Mouse (Mus musculus) kidney, postnatal 0 days (tissue): ENCODE data around the gene Gpc6. TPM values are rescaled to one million over a fixed set of nuclear protein-coding genes. Genes with fewer than 3 reads are reported as not detected.

ENCODE experiments used
- ATAC-seq: fragments of 200-750 bp; cut with Nextera tagmentation; replicated peaks from 2 replicates; pipeline ENCODE4 v1.8.0; 2017; ENCODE audit warnings: low read depth, moderate number of reproducible peaks, moderate TSS enrichment, moderate library complexity; ENCODE audit not compliant: low FRiP score
- DNase-seq: peaks from one replicate; pipeline ENCODE4 v3.0.0-alpha.2; 2016; ENCODE audit warnings: low spot score
- H3K27ac ChIP-seq: fragments of 300-500 bp; sonication (generic); 2 replicates; pipeline ENCODE4 v1.5.1; 2014; ENCODE audit warnings: mild to moderate bottlenecking
- H3K27me3 ChIP-seq: fragments of 300-500 bp; sonication (generic); 2 replicates; pipeline ENCODE4 v1.6.1; 2014; ENCODE audit warnings: low read length, mixed read lengths; ENCODE audit not compliant: insufficient read depth
- H3K36me3 ChIP-seq: fragments of 300-500 bp; sonication (generic); 2 replicates; pipeline ENCODE4 v1.6.1; 2014; ENCODE audit warnings: low read length, mixed read lengths; ENCODE audit not compliant: insufficient read depth
- H3K4me1 ChIP-seq: fragments of 300-500 bp; sonication (generic); replicated peaks from 2 replicates; pipeline ENCODE4 v1.6.1; 2014; ENCODE audit warnings: antibody characterized with exemption, low read length, mixed read lengths; ENCODE audit not compliant: insufficient read depth
- H3K4me2 ChIP-seq: fragments of 300-500 bp; sonication (generic); 2 replicates; pipeline ENCODE4 v1.6.1; 2014; ENCODE audit warnings: mild to moderate bottlenecking, low read length, moderate library complexity, mixed read lengths
- H3K4me3 ChIP-seq: fragments of 300-500 bp; sonication (generic); replicated peaks from 2 replicates; pipeline ENCODE4 v1.5.1; 2014; ENCODE audit warnings: low read depth, low read length
- H3K9ac ChIP-seq: fragments of 300-500 bp; sonication (generic); 2 replicates; pipeline ENCODE4 v1.6.1; 2014; ENCODE audit warnings: low read depth, low read length
- H3K9me3 ChIP-seq: fragments of 300-500 bp; sonication (generic); replicated peaks from 2 replicates; pipeline ENCODE4 v1.6.1; 2016; ENCODE audit warnings: low read length, inconsistent platforms, mixed read lengths
- CTCF ChIP-seq: IDR thresholded peaks from 2 replicates; pipeline ENCODE4 v1.5.1; 2016; ENCODE audit warnings: antibody characterized with exemption, low read depth, mild to moderate bottlenecking, moderate library complexity
- WGBS: fragments of 180-500 bp; shearing (Covaris S2); extraction: QIAGEN DNeasy Blood & Tissue Kit; methylation state at CpG from one replicate; pipeline ENCODE4 v1.1.7; 2014; 5-methylcytosine and 5-hydroxymethylcytosine counted together
- polyA plus RNA-seq: library from polyadenylated mRNA; unstranded; fragments of >200 nt; fragmentation: Nextera tagmentation; extraction: Ambion mirVana; gene quantifications from 2 replicates; pipeline ENCODE4 v1.2.1, GENCODE M21; 2015

Gene Gpc6
- polyA plus RNA-seq, 1 experiment from 2014 or later, result 46.4 TPM

- ATAC-seq (no peak), DNase-seq (no peak)
- WGBS, result 80% methylated on average over 7 of the region's 7 CpGs
- Histone ChIP-seq H3K9me3 (no peaks in the 10 kb centered on the region), H3K4me1 (0 out of 2 replicates have a peak, but pooled peaks cover 2% of the 10 kb centered on the region), H3K4me2 (no peak overlapping the region), H3K9ac (no peak overlapping the region), H3K27ac (no peak overlapping the region), H3K36me3 (no peaks in the 10 kb centered on the region), H3K27me3 (no peaks in the 10 kb centered on the region), H3K4me3 (no peak overlapping the region)
- no peak for TF ChIP-seq CTCF
Measured at GRCm38 (mm10) chr14:117383188-117383587, 458.1 kb downstream of the Gpc6 start.

- TF ChIP-seq CTCF, result no peak
- Histone ChIP-seq H3K9me3 (no peaks in the 10 kb centered on the region), H3K4me1 (no peaks in the 10 kb centered on the region), H3K27me3 (no peaks in the 10 kb centered on the region), H3K27ac (no peak overlapping the region), H3K4me3 (no peak overlapping the region), H3K36me3 (no peaks in the 10 kb centered on the region), H3K4me2 (no peak overlapping the region), H3K9ac (no peak overlapping the region)
- no peak for ATAC-seq
- no peak for DNase-seq
- WGBS, result 53% methylated on average over 8 of the region's 8 CpGs
Measured at GRCm38 (mm10) chr14:117384096-117384770, 459.1 kb downstream of the Gpc6 start.

GRCm38 (mm10) chr14:117385731-117386270 is 460.7 kb downstream of the Gpc6 start:
- DNase-seq, result no peak
- Histone ChIP-seq H3K9ac (no peak overlapping the region), H3K4me2 (no peak overlapping the region), H3K4me3 (no peak overlapping the region), H3K9me3 (no peaks in the 10 kb centered on the region), H3K4me1 (no peaks in the 10 kb centered on the region), H3K36me3 (no peaks in the 10 kb centered on the region), H3K27ac (no peak overlapping the region), H3K27me3 (no peaks in the 10 kb centered on the region)
- no peak for TF ChIP-seq CTCF
- ATAC-seq, result no peak

- Histone ChIP-seq H3K27ac (no peak overlapping the region), H3K9me3 (no peaks in the 10 kb centered on the region), H3K4me3 (no peak overlapping the region), H3K4me1 (no peaks in the 10 kb centered on the region), H3K4me2 (no peak overlapping the region), H3K9ac (no peak overlapping the region), H3K27me3 (no peaks in the 10 kb centered on the region), H3K36me3 (no peaks in the 10 kb centered on the region)
- WGBS, result 93% methylated on average over 3 of the region's 3 CpGs
- ATAC-seq, result no peak
- no peak for DNase-seq
- TF ChIP-seq CTCF, result no peak
Measured at GRCm38 (mm10) chr14:117390794-117391320, 465.7 kb downstream of the Gpc6 start.

GRCm38 (mm10) chr14:117391412-117391811 is 466.3 kb downstream of the Gpc6 start:
- H3K9me3 ChIP-seq, result no peaks in the 10 kb centered on the region

GRCm38 (mm10) chr14:117397165-117397564 is 472.1 kb downstream of the Gpc6 start:
- Histone ChIP-seq H3K9ac (no peak overlapping the region), H3K4me3 (no peak overlapping the region), H3K4me1 (no peaks in the 10 kb centered on the region), H3K4me2 (no peak overlapping the region), H3K27me3 (no peaks in the 10 kb centered on the region), H3K36me3 (no peaks in the 10 kb centered on the region), H3K27ac (no peak overlapping the region), H3K9me3 (no peaks in the 10 kb centered on the region)
- 94% methylated on average over 3 of the region's 3 CpGs for WGBS
- TF ChIP-seq CTCF, result no peak
- ATAC-seq (no peak), DNase-seq (no peak)

More at GRCm38 (mm10) chr14:117391412-117391811, 466.3 kb downstream of the Gpc6 start:
- 57% methylated on average over 4 of the region's 4 CpGs for WGBS
- Histone ChIP-seq H3K4me1 (no peaks in the 10 kb centered on the region), H3K27ac (no peak overlapping the region), H3K9ac (no peak overlapping the region), H3K27me3 (no peaks in the 10 kb centered on the region), H3K36me3 (no peaks in the 10 kb centered on the region), H3K4me2 (no peak overlapping the region), H3K4me3 (no peak overlapping the region)
- DNase-seq (no peak), ATAC-seq (no peak)
- no peak for TF ChIP-seq CTCF
